In the genomic region with DNA sequence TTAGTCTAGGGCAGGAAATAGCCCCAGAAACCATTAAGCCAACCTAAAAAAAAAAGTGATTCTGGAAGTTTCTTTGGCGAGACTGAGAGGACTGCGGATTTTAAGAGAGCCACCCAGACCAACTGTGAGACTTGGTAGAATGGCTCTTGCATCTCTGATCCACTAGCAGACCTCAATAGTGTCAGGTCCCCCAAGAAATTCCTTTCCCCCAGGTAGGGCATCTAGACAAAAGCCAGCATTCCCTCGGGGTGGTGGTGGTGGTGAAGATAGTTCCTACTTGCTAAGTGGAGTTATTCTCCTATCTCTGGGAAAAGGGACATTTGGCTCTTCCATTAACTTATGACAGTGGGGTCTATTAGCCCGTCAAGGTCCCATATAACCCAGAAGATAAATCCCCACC, we compare ENCODE assay signal across 7 mouse cellular contexts. TPM values are rescaled to one million over a fixed set of nuclear protein-coding genes. Genes with fewer than 3 reads are reported as not detected.
DNase-seq lines count a peak whose midpoint lies in the region; ATAC-seq lines count a peak whose summit lies in the region.

No protein-coding gene starts in this region.

- intact Hi-C loops in left cerebral cortex, postnatal 36 days (cut with DNase I) = no loop called here

- H3K27me3 ChIP-seq in megakaryocyte, embryonic 14.5 days (replicated peaks) = no peaks in the 10 kb centered on the region
- H3K27me3 ChIP-seq in forebrain, embryonic 11.5 days (ENCODE audit: control insufficient read depth, insufficient read depth, low read length) = no peaks in the 10 kb centered on the region
- no peaks in the 10 kb centered on the region for H3K27me3 ChIP-seq in limb, embryonic 15.5 days
- no peaks in the 10 kb centered on the region for H3K27me3 ChIP-seq in stomach, embryonic 15.5 days (replicated peaks)

- H3K4me1 ChIP-seq in megakaryocyte, embryonic 14.5 days = peaks cover 47% of the 10 kb centered on the region
- peaks cover 4% of the 10 kb centered on the region; the same call in 1 of the 2 replicates for H3K4me1 ChIP-seq in forebrain, embryonic 11.5 days (replicated peaks; ENCODE audit: control insufficient read depth, insufficient read depth, low read length)
- peaks cover 22% of the 10 kb centered on the region for H3K4me1 ChIP-seq in limb, embryonic 15.5 days
- H3K4me1 ChIP-seq in stomach, embryonic 15.5 days = peaks cover 11% of the 10 kb centered on the region

- 19% methylated on average over 4 of the region's 4 CpGs for WGBS in forebrain, embryonic 11.5 days
- WGBS in limb, embryonic 15.5 days = 33% methylated on average over 4 of the region's 4 CpGs
- WGBS in stomach, embryonic 15.5 days = 37% methylated on average over 4 of the region's 4 CpGs

- peak overlapping the region; percentile 66 for H3K9ac ChIP-seq in forebrain, embryonic 11.5 days (ENCODE audit: low read length)
- peak overlapping the region; percentile 41 for H3K9ac ChIP-seq in limb, embryonic 15.5 days
- peak overlapping the region; percentile 14; the same call in 1 of the 2 replicates for H3K9ac ChIP-seq in stomach, embryonic 15.5 days

- H3K36me3 ChIP-seq in megakaryocyte, embryonic 14.5 days (replicated peaks; ENCODE audit: low read length) = peaks cover 3% of the 10 kb centered on the region
- no peaks in the 10 kb centered on the region for H3K36me3 ChIP-seq in forebrain, embryonic 11.5 days (ENCODE audit: control insufficient read depth, insufficient read depth, low read length)
- no peaks in the 10 kb centered on the region for H3K36me3 ChIP-seq in limb, embryonic 15.5 days
- H3K36me3 ChIP-seq in stomach, embryonic 15.5 days = no peaks in the 10 kb centered on the region

- no peak for DNase-seq in forebrain, embryonic 11.5 days (ENCODE audit: low spot score)
- DNase-seq in left cerebral cortex, postnatal 36 days (ENCODE audit: low spot score in 2 of 2) = no peak
- DNase-seq in left cerebral cortex, adult 18-20 months (ENCODE audit: low spot score in 2 of 2) = no peak

- no peaks in the 10 kb centered on the region for H3K9me3 ChIP-seq in megakaryocyte, embryonic 14.5 days
- H3K9me3 ChIP-seq in forebrain, embryonic 11.5 days (ENCODE audit: control insufficient read depth, low read length) = no peaks in the 10 kb centered on the region
- no peaks in the 10 kb centered on the region for H3K9me3 ChIP-seq in limb, embryonic 15.5 days
- H3K9me3 ChIP-seq in stomach, embryonic 15.5 days = no peaks in the 10 kb centered on the region

- 0 out of 2 replicates have a peak overlapping the region, but pooled peaks have one; percentile 65 for H3K27ac ChIP-seq in forebrain, embryonic 11.5 days (ENCODE audit: low read depth, low read length)
- H3K27ac ChIP-seq in limb, embryonic 15.5 days = peak overlapping the region; percentile 78
- H3K27ac ChIP-seq in stomach, embryonic 15.5 days = peak overlapping the region; percentile 91

- ATAC-seq in megakaryocyte, adult 5-6 weeks (ENCODE audit: poor library complexity, severe bottlenecking) = no peak
- 0 out of 2 replicates have a peak, but pooled peaks have one; percentile 1 for ATAC-seq in forebrain, embryonic 11.5 days (replicated peaks; ENCODE audit: low FRiP score)
- no peak for ATAC-seq in limb, embryonic 15.5 days (ENCODE audit: insufficient number of reproducible peaks, low FRiP score, low TSS enrichment, low read depth)
- ATAC-seq in stomach, embryonic 15.5 days (ENCODE audit: insufficient read depth, low FRiP score, low read depth) = no peak

- peak overlapping the region; percentile 62 for H3K4me2 ChIP-seq in forebrain, embryonic 11.5 days (ENCODE audit: low read depth, low read length, severe bottlenecking)
- peak overlapping the region; percentile 60 for H3K4me2 ChIP-seq in limb, embryonic 15.5 days
- peak overlapping the region; percentile 57 for H3K4me2 ChIP-seq in stomach, embryonic 15.5 days

- H3K4me3 ChIP-seq in megakaryocyte, embryonic 14.5 days (replicated peaks) = peak overlapping the region; percentile 95
- peak overlapping the region; percentile 93 for H3K4me3 ChIP-seq in forebrain, embryonic 11.5 days (ENCODE audit: low read depth, low read length)
- peak overlapping the region; percentile 100 for H3K4me3 ChIP-seq in limb, embryonic 15.5 days
- peak overlapping the region; percentile 100 for H3K4me3 ChIP-seq in stomach, embryonic 15.5 days (replicated peaks)

RNA-seq across cellular contexts. Expression of a gene that starts 0.8 kb away (rescaled TPM):
- polyA plus RNA-seq in megakaryocyte, embryonic 14.5 days (2012; ENCODE audit: insufficient read depth, low replicate concordance) = 0.83 and 3.5 TPM in 2 replicates
- total RNA-seq in megakaryocyte, adult 5-6 weeks (2015) = 42.9 and 43.6 TPM in 2 replicates
- 72.4 and 74.1 TPM in 2 replicates for total RNA-seq in megakaryocyte, adult 5-6 weeks (2017)
- 25.9 and 27.8 TPM in 2 replicates for polyA plus RNA-seq in forebrain, embryonic 11.5 days (2014; fragmentation: Nextera tagmentation; extraction: Ambion mirVana)
- polyA plus RNA-seq in limb, embryonic 15.5 days (2015; fragmentation: Nextera tagmentation; extraction: Ambion mirVana) = 44.1 and 47.7 TPM in 2 replicates
- 64.4 and 68.3 TPM in 2 replicates for polyA plus RNA-seq in stomach, embryonic 15.5 days (2015; fragmentation: Nextera tagmentation; extraction: Ambion mirVana)
- 10 to 100 TPM; 30.3 to 41.2 TPM for total RNA-seq in left cerebral cortex, postnatal 36 days (2021)
- total RNA-seq in left cerebral cortex, adult 18-20 months (2021) = 10 to 100 TPM; 38.8 to 44.4 TPM

RNA-seq across cellular contexts. Expression of a gene that starts 11.7 kb away (rescaled TPM):
- 0.31 and 0.70 TPM in 2 replicates for polyA plus RNA-seq in megakaryocyte, embryonic 14.5 days (2012; ENCODE audit: insufficient read depth, low replicate concordance)
- total RNA-seq in megakaryocyte, adult 5-6 weeks (2015) = 0.02 and 0.36 TPM in 2 replicates
- total RNA-seq in megakaryocyte, adult 5-6 weeks (2017) = 0.04 and 0.61 TPM in 2 replicates
- polyA plus RNA-seq in forebrain, embryonic 11.5 days (2014; fragmentation: Nextera tagmentation; extraction: Ambion mirVana) = 27.5 and 28.5 TPM in 2 replicates
- 13.2 and 19.1 TPM in 2 replicates for polyA plus RNA-seq in limb, embryonic 15.5 days (2015; fragmentation: Nextera tagmentation; extraction: Ambion mirVana)
- 13.3 and 13.5 TPM in 2 replicates for polyA plus RNA-seq in stomach, embryonic 15.5 days (2015; fragmentation: Nextera tagmentation; extraction: Ambion mirVana)
- total RNA-seq in left cerebral cortex, postnatal 36 days (2021) = 100 to 1,000 TPM in 1 of 2 experiments, 10 to 100 TPM in 1; 78.4 to 117 TPM
- 100 to 1,000 TPM; 107 to 113 TPM for total RNA-seq in left cerebral cortex, adult 18-20 months (2021)

Comparison
In these comparisons a context has a peak if more than half of its experiments do, and no peak if none do; other contexts are left out.
1. H3K9ac ChIP-seq: peak in every context shown above with its lines; median percentile 66 in forebrain, embryonic 11.5 days; 41 in limb, embryonic 15.5 days; 14 in stomach, embryonic 15.5 days.